In genomic region chr13:106738011-106738410, GRCm38 (mm10) we compare ENCODE assay signal across 16 mouse cellular contexts.
"Had no signal": no experiment of that assay in that cellular context is flagged by ENCODE, and none has a peak within 500 bp of the region (broad histone marks: within the 10 kb centered on the region; RNA-seq: fewer than 3 reads in every experiment).

No protein-coding gene starts in this region.

- H3K36me3 ChIP-seq: limb, embryonic 13.5 days; liver, embryonic 15.5 days; midbrain, embryonic 10.5 days; neural tube, embryonic 13.5 days had no signal

- H3K27ac ChIP-seq: kidney, postnatal 0 days; limb, embryonic 13.5 days; liver, embryonic 15.5 days; midbrain, embryonic 10.5 days; neural tube, embryonic 13.5 days had no signal

- H3K27me3 ChIP-seq: limb, embryonic 13.5 days; liver, embryonic 15.5 days; neural tube, embryonic 13.5 days had no signal

- DNase-seq: kidney, adult 9 months; kidney, postnatal 36 days; layer of hippocampus, adult 9-11 months; left cerebral cortex, postnatal 4 days; lung, embryonic 14.5 days; lung, postnatal 10 days; lung, postnatal 4 days; midbrain, embryonic 14.5 days; retina, postnatal 1 day; right cerebral cortex, postnatal 14 days; thymus, postnatal 4 days had no signal

- H3K4me1 ChIP-seq: liver, embryonic 15.5 days; midbrain, embryonic 10.5 days; neural tube, embryonic 13.5 days had no signal

- H3K9ac ChIP-seq: limb, embryonic 13.5 days; liver, embryonic 15.5 days; lung, embryonic 14.5 days; neural tube, embryonic 13.5 days had no signal

- H3K4me2 ChIP-seq: limb, embryonic 13.5 days; liver, embryonic 15.5 days; lung, embryonic 14.5 days; neural tube, embryonic 13.5 days had no signal

- H3K4me3 ChIP-seq: limb, embryonic 13.5 days; liver, embryonic 15.5 days; midbrain, embryonic 10.5 days; neural tube, embryonic 13.5 days had no signal

- H3K9me3 ChIP-seq: liver, embryonic 15.5 days; midbrain, embryonic 10.5 days; neural tube, embryonic 13.5 days had no signal
